Mouse (Mus musculus) cerebellum, adult 2 months (tissue): Measurements from ENCODE around the gene Bad. TPM values are rescaled to one million over a fixed set of nuclear protein-coding genes. Genes with fewer than 3 reads are reported as not detected.

ENCODE experiments used
- DNase-seq, 2 experiments: peaks; one replicate each; pipeline ENCODE4 v3.0.0; 2021
- H3K27ac ChIP-seq: fragments of 200-500 bp; 2 replicates; pipeline ENCODE4 v1.5.1; 2012; ENCODE audit warnings: low read length, control low read depth, inconsistent platforms; ENCODE audit not compliant: insufficient read depth
- H3K27me3 ChIP-seq: fragments of 200-500 bp; 2 replicates; pipeline ENCODE4 v1.6.1; 2012; ENCODE audit warnings: inconsistent platforms, mild to moderate bottlenecking, low read length, moderate library complexity; ENCODE audit not compliant: control insufficient read depth, insufficient read depth
- H3K4me1 ChIP-seq: fragments of 200-500 bp; 2 replicates; pipeline ENCODE4 v1.6.1; 2011; ENCODE audit warnings: low read length; ENCODE audit not compliant: control insufficient read depth, insufficient read depth
- H3K4me3 ChIP-seq: fragments of 200-500 bp; replicated peaks from 2 replicates; pipeline ENCODE3; 2011; ENCODE audit warnings: mild to moderate bottlenecking, low read depth, low read length, control low read depth; ENCODE audit not compliant: insufficient read depth
- CTCF ChIP-seq: fragments of 200-500 bp; IDR thresholded peaks from 2 replicates; pipeline ENCODE4 v1.5.1; 2011; ENCODE audit warnings: low read depth, mild to moderate bottlenecking, control low read depth, low read length, moderate library complexity, borderline replicate concordance; ENCODE audit not compliant: insufficient read depth
- POLR2A ChIP-seq: fragments of 200-500 bp; IDR thresholded peaks from 2 replicates; pipeline ENCODE4 v1.6.1; 2011; ENCODE audit warnings: low read length, control low read depth, borderline replicate concordance; ENCODE audit not compliant: insufficient read depth
- WGBS: fragments of 180-500 bp; shearing (Covaris S2); methylation state at CpG from one replicate; pipeline ENCODE4 v1.1.7; 2018; 5-methylcytosine and 5-hydroxymethylcytosine counted together
- polyA plus RNA-seq: library from polyadenylated mRNA; depleted of rRNA; stranded (reverse); fragments of >200 nt; gene quantifications from 2 replicates; pipeline ENCODE4 v1.2.3, GENCODE M21; 2012; rRNA removed

Bad gene
- polyA plus RNA-seq, 1 experiment = 71.6 TPM

DNA sequence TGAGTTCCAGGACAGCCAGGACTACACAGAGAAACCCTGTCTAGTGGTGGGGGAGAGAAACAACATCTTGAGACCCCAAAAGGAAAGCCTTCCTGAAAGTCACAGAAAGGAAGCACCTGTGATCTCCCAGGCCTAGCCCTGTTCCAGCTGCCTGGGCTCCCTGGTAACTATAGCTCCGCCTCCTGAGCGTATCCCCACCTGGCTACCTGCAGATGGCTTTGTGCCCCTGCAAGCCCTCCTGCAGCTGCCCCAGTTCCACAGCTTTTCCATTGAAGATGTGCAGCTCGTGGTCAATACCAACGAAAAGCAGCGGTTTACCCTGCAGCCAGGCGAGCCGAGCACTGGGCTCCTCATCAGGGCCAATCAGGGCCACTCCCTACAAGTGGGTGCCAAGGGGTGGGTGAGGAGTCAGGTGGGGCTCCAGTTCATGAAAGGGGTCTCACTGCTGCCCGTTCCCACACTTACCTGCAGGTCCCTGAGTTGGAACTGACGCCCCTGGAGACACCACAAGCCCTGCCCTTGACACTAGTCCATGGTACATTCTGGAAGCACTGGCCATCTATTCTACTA lies 56.1 kb downstream of the Bad start:
- TF ChIP-seq POLR2A (no peak), CTCF (no peak)
- 91% methylated on average over 9 of the region's 9 CpGs for WGBS
- no peak overlapping the region for H3K4me3 ChIP-seq
- DNase-seq = no peak
- no peaks in the 10 kb centered on the region for H3K27me3 ChIP-seq
- no peak overlapping the region for H3K27ac ChIP-seq
- H3K4me1 ChIP-seq = peaks cover 12% of the 10 kb centered on the region

DNA sequence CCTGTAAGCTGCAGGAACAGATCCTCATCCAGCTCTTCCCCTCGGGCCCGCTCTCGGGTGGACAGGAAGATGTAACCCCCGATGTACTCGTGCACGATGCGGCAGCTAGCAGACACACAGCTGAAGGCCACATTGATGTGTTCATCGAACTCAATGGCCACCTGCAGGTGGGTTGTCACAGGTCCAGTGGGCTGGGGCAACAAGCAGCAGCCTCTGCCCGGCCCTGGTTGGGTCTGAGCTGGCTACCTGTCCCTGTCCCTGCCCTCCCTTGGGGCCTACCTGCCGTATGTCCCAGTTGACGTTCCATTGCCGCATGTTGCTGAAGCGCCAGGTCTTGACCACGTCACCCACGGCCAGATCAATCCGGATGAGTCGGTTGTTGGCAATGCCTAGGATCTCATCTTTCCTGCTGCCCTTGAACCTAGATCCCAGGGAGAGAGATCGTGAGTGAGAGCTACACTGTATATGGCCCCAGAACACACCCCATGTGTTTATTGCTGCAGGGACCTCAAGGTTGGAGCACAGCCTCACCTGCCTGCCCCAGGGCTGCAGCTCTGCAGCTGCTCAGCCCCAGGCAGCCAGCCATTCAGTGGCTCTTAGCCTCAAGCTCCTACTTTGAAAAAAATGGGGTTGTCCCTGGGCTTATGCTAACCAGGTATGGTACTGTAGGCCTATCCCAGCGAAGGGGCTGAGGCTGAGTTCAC lies 57.9 kb downstream of the Bad start:
- Histone ChIP-seq H3K4me3 (no peak overlapping the region), H3K27me3 (no peaks in the 10 kb centered on the region), H3K27ac (no peak overlapping the region), H3K4me1 (peaks cover 7% of the 10 kb centered on the region; the same call in 1 of the 2 replicates)
- DNase-seq = peak in 1 of 2 experiments; percentile 12
- no peak for TF ChIP-seq POLR2A
- TF ChIP-seq CTCF = no peak
- 90% methylated on average over 19 of the region's 19 CpGs for WGBS

Other genes with a start within 250 kb of the Bad start
- 26.3 and 28.7 TPM in 2 replicates for gene Rps6ka4, start 101.2 kb upstream of the Bad start, polyA plus RNA-seq
- 1.7 and 2.1 TPM in 2 replicates for gene Ccdc88b, start 83.7 kb upstream of the Bad start, polyA plus RNA-seq
- gene Trmt112, start 32.2 kb upstream of the Bad start, polyA plus RNA-seq = 122 and 124 TPM in 2 replicates
- gene Prdx5, start 31.8 kb upstream of the Bad start, polyA plus RNA-seq = 500 and 537 TPM in 2 replicates
- gene Esrra, start 20.0 kb upstream of the Bad start, polyA plus RNA-seq = 95.3 and 103 TPM in 2 replicates
- gene Catsperz, start 16.5 kb upstream of the Bad start, polyA plus RNA-seq = 2.8 and 3.2 TPM in 2 replicates
- gene Kcnk4, start 7.3 kb upstream of the Bad start, polyA plus RNA-seq = 5.8 and 5.9 TPM in 2 replicates
- 125 and 127 TPM in 2 replicates for gene Gpr137, start 619 bp downstream of the Bad start, polyA plus RNA-seq
- gene Ppp1r14b, start 33.1 kb downstream of the Bad start, polyA plus RNA-seq = 50.1 and 51.7 TPM in 2 replicates
- gene Plcb3, start 34.6 kb downstream of the Bad start, polyA plus RNA-seq = 53.2 and 57.6 TPM in 2 replicates
- gene Fkbp2, start 38.6 kb downstream of the Bad start, polyA plus RNA-seq = 214 and 257 TPM in 2 replicates
- gene Vegfb, start 45.8 kb downstream of the Bad start, polyA plus RNA-seq = 90.4 and 100.0 TPM in 2 replicates
- 63.6 and 66.4 TPM in 2 replicates for gene Dnajc4, start 50.7 kb downstream of the Bad start, polyA plus RNA-seq
- gene Nudt22, start 54.3 kb downstream of the Bad start, polyA plus RNA-seq = 40.4 and 43.5 TPM in 2 replicates
- 29.6 and 31.3 TPM in 2 replicates for gene Trpt1, start 54.3 kb downstream of the Bad start, polyA plus RNA-seq
- 2.2 and 2.3 TPM in 2 replicates for gene Fermt3, start 77.6 kb downstream of the Bad start, polyA plus RNA-seq
- gene Stip1, start 98.1 kb downstream of the Bad start, polyA plus RNA-seq = 215 and 217 TPM in 2 replicates
- 30.8 and 33.8 TPM in 2 replicates for gene Macrod1, start 114.9 kb downstream of the Bad start, polyA plus RNA-seq
- 5.4 and 6.2 TPM in 2 replicates for gene Flrt1, start 163.9 kb downstream of the Bad start, polyA plus RNA-seq